Mouse (Mus musculus) heart, postnatal 25 days (tissue): ENCODE data around the gene Azin2. TPM values are rescaled to one million over a fixed set of nuclear protein-coding genes. Genes with fewer than 3 reads are reported as not detected.

Experiments
- DNase-seq: peaks from one replicate; pipeline ENCODE4 v3.0.0; 2022; ENCODE audit warnings: low spot score
- intact Hi-C: fragments of 180-260 bp; cut with DNase I; formaldehyde crosslinking; loops from one replicate; pipeline ENCODE4 v1.15.1; 2025
- total RNA-seq, 2 experiments: library from RNA; stranded (reverse); gene quantifications; 2 replicates each; pipeline ENCODE4 v1.2.3; 2021

Azin2 gene
- total RNA-seq, 2 experiments from 2014 or later: 2.1 to 3.2 TPM

GRCm38 (mm10) chr4:128883379-128883781 lies 78.9 kb downstream of the Azin2 start, which contains the start of gene Trim62:
TSS of gene Trim62 (plus strand) at chr4:128883580.
- intact Hi-C loops: no loop called here
- peak; percentile 63 for DNase-seq

Other genes with a start within 250 kb of the Azin2 start
- under 1 TPM in 1 of 2 experiments, not detected in 1; 0.14 TPM for gene A3galt2, start 207.1 kb downstream of the Azin2 start, total RNA-seq
- 10 to 100 TPM; 12.8 to 13.0 TPM for gene Zfp362, start 156.4 kb downstream of the Azin2 start, total RNA-seq
- 1 to 10 TPM; 1.2 to 1.7 TPM for gene Trim62, start 78.9 kb downstream of the Azin2 start, total RNA-seq
- gene Ak2, start 29.5 kb upstream of the Azin2 start, total RNA-seq: 10 to 100 TPM; 72.9 to 73.9 TPM
- 10 to 100 TPM; 21.8 to 21.9 TPM for gene Rnf19b, start 95.8 kb upstream of the Azin2 start, total RNA-seq
- not detected for gene Tmem54, start 143.1 kb upstream of the Azin2 start, total RNA-seq
- not detected for gene Hpca, start 159.6 kb upstream of the Azin2 start, total RNA-seq
- 100 to 1,000 TPM; 325 TPM for gene Fndc5, start 174.6 kb upstream of the Azin2 start, total RNA-seq
- gene S100pbp, start 227.3 kb upstream of the Azin2 start, total RNA-seq: 10 to 100 TPM; 12.9 to 14.1 TPM
- 10 to 100 TPM; 26.9 to 30.0 TPM for gene Yars, start 227.3 kb upstream of the Azin2 start, total RNA-seq